Mouse (Mus musculus) neural tube, embryonic 14.5 days (tissue): Measurements from ENCODE around the gene Mdm4. TPM values are rescaled to one million over a fixed set of nuclear protein-coding genes. Genes with fewer than 3 reads are reported as not detected.

Experiments used
- ATAC-seq: fragments of 200-750 bp; cut with Nextera tagmentation; 2 replicates; pipeline ENCODE4 v1.8.0; 2017; ENCODE audit warnings: low read depth, mild to moderate bottlenecking, moderate TSS enrichment, moderate library complexity
- H3K27ac ChIP-seq: fragments of 300-500 bp; sonication (generic); 2 replicates; pipeline ENCODE4 v1.5.1; 2014; ENCODE audit warnings: low read depth, mild to moderate bottlenecking, control low read depth, low read length, moderate library complexity, mixed read lengths
- H3K27me3 ChIP-seq: fragments of 300-500 bp; sonication (generic); 2 replicates; pipeline ENCODE4 v1.6.1; 2014; ENCODE audit warnings: low read length; ENCODE audit not compliant: control insufficient read depth, insufficient read depth
- H3K36me3 ChIP-seq: fragments of 300-500 bp; sonication (generic); 2 replicates; pipeline ENCODE4 v1.6.1; 2014; ENCODE audit warnings: low read length, mixed read lengths; ENCODE audit not compliant: control insufficient read depth, insufficient read depth
- H3K4me1 ChIP-seq: fragments of 300-500 bp; sonication (generic); 2 replicates; pipeline ENCODE4 v1.6.1; 2014; ENCODE audit warnings: low read length; ENCODE audit not compliant: control insufficient read depth, insufficient read depth
- H3K4me2 ChIP-seq: fragments of 300-500 bp; sonication (generic); 2 replicates; pipeline ENCODE4 v1.6.1; 2014; ENCODE audit warnings: mild to moderate bottlenecking, low read depth, low read length, control low read depth
- H3K4me3 ChIP-seq: fragments of 300-500 bp; sonication (generic); 2 replicates; pipeline ENCODE4 v1.5.1; 2014; ENCODE audit warnings: low read depth, low read length, control low read depth, mixed read lengths
- H3K9ac ChIP-seq: fragments of 300-500 bp; sonication (generic); replicated peaks from 2 replicates; pipeline ENCODE4 v1.6.1; 2014; ENCODE audit warnings: low read depth, mild to moderate bottlenecking, control low read depth, low read length, mixed read lengths
- H3K9me3 ChIP-seq: fragments of 300-500 bp; sonication (generic); 2 replicates; pipeline ENCODE4 v1.6.1; 2016; ENCODE audit warnings: low read length; ENCODE audit not compliant: control insufficient read depth
- WGBS: fragments of 180-500 bp; shearing (Covaris S2); extraction: QIAGEN DNeasy Blood & Tissue Kit; methylation state at CpG from one replicate; pipeline ENCODE4 v1.1.7; 2014; 5-methylcytosine and 5-hydroxymethylcytosine counted together
- polyA plus RNA-seq: library from polyadenylated mRNA; unstranded; fragments of >200 nt; fragmentation: Nextera tagmentation; extraction: Ambion mirVana; gene quantifications from 2 replicates; pipeline ENCODE4 v1.2.1, GENCODE M21; 2014

Gene Mdm4
- polyA plus RNA-seq = 50.9 and 78.8 TPM in 2 replicates

- Histone ChIP-seq H3K4me1 (peaks cover 3% of the 10 kb centered on the region; the same call in 1 of the 2 replicates), H3K36me3 (no peaks in the 10 kb centered on the region), H3K9me3 (no peaks in the 10 kb centered on the region), H3K9ac (no peak within 1 kb of the TSS), H3K4me3 (no peak within 1 kb of the TSS), H3K27ac (no peak within 1 kb of the TSS), H3K4me2 (no peak within 1 kb of the TSS), H3K27me3 (no peaks in the 10 kb centered on the region)
- no peak for ATAC-seq
- 94% methylated on average over 5 of the region's 5 CpGs for WGBS
Measured at GRCm38 (mm10) chr1:133030461-133030860, at the start of gene Mdm4. TSS of gene Mdm4 (minus strand) at chr1:133030561.

- no peaks in the 10 kb centered on the region for H3K9me3 ChIP-seq
- H3K27me3 ChIP-seq = no peaks in the 10 kb centered on the region
- H3K27ac ChIP-seq = peak overlapping the region; percentile 80
- no peak overlapping the region for H3K9ac ChIP-seq
- WGBS = 17% methylated on average over 9 of the region's 9 CpGs
- H3K4me1 ChIP-seq = peaks cover 11% of the 10 kb centered on the region; the same call in 1 of the 2 replicates
- H3K4me2 ChIP-seq = no peak overlapping the region
- H3K36me3 ChIP-seq = peaks cover 26% of the 10 kb centered on the region
- H3K4me3 ChIP-seq = no peak overlapping the region
- peak; percentile 59 for ATAC-seq
Measured at GRCm38 (mm10) chr1:133080079-133080561, 49.8 kb upstream of the Mdm4 start.

GRCm38 (mm10) chr1:133079509-133079908 lies 49.1 kb upstream of the Mdm4 start:
- Histone ChIP-seq H3K36me3 (peaks cover 31% of the 10 kb centered on the region), H3K4me1 (peaks cover 11% of the 10 kb centered on the region; the same call in 1 of the 2 replicates), H3K9ac (no peak overlapping the region), H3K4me3 (no peak overlapping the region), H3K27ac (peak overlapping the region; percentile 80), H3K4me2 (no peak overlapping the region), H3K27me3 (no peaks in the 10 kb centered on the region), H3K9me3 (no peaks in the 10 kb centered on the region)
- 32% methylated on average over 7 of the region's 7 CpGs for WGBS
- ATAC-seq = peak; percentile 59

- no peaks in the 10 kb centered on the region for H3K27me3 ChIP-seq
- no peak overlapping the region for H3K4me2 ChIP-seq
- peaks cover 32% of the 10 kb centered on the region for H3K36me3 ChIP-seq
- H3K4me1 ChIP-seq = peaks cover 11% of the 10 kb centered on the region; the same call in 1 of the 2 replicates
- no peaks in the 10 kb centered on the region for H3K9me3 ChIP-seq
- WGBS = 36% methylated on average over 1 of the region's 1 CpGs
- no peak overlapping the region for H3K27ac ChIP-seq
- no peak for ATAC-seq
- no peak overlapping the region for H3K4me3 ChIP-seq
- H3K9ac ChIP-seq = no peak overlapping the region
Measured at GRCm38 (mm10) chr1:133078338-133078727, 48.0 kb upstream of the Mdm4 start.

GRCm38 (mm10) chr1:133077606-133078337 lies 47.4 kb upstream of the Mdm4 start:
- H3K27ac ChIP-seq = no peak overlapping the region
- peaks cover 31% of the 10 kb centered on the region for H3K36me3 ChIP-seq
- no peak overlapping the region for H3K4me2 ChIP-seq
- no peak overlapping the region for H3K9ac ChIP-seq
- H3K9me3 ChIP-seq = no peaks in the 10 kb centered on the region
- H3K4me1 ChIP-seq = peaks cover 11% of the 10 kb centered on the region; the same call in 1 of the 2 replicates
- no peak overlapping the region for H3K4me3 ChIP-seq
- no peaks in the 10 kb centered on the region for H3K27me3 ChIP-seq
- WGBS = 56% methylated on average over 12 of the region's 12 CpGs
- no peak for ATAC-seq

GRCm38 (mm10) chr1:133076681-133077514 lies 46.5 kb upstream of the Mdm4 start:
- Histone ChIP-seq H3K36me3 (peaks cover 26% of the 10 kb centered on the region), H3K4me1 (peaks cover 13% of the 10 kb centered on the region; the same call in 1 of the 2 replicates)
- no peak for ATAC-seq

GRCm38 (mm10) chr1:133075651-133076400 lies 45.5 kb upstream of the Mdm4 start:
- no peaks in the 10 kb centered on the region for H3K9me3 ChIP-seq
- no peak for ATAC-seq
- peaks cover 14% of the 10 kb centered on the region; the same call in 1 of the 2 replicates for H3K4me1 ChIP-seq
- peaks cover 19% of the 10 kb centered on the region for H3K36me3 ChIP-seq
- no peak overlapping the region for H3K27ac ChIP-seq
- no peaks in the 10 kb centered on the region for H3K27me3 ChIP-seq
- WGBS = 83% methylated on average over 6 of the region's 6 CpGs
- H3K4me3 ChIP-seq = no peak overlapping the region
- no peak overlapping the region for H3K4me2 ChIP-seq
- H3K9ac ChIP-seq = no peak overlapping the region

More at GRCm38 (mm10) chr1:133076681-133077514, 46.5 kb upstream of the Mdm4 start:
- H3K9ac ChIP-seq = no peak overlapping the region
- WGBS = 35% methylated on average over 20 of the region's 20 CpGs
- no peak overlapping the region for H3K27ac ChIP-seq
- no peak overlapping the region for H3K4me3 ChIP-seq
- H3K4me2 ChIP-seq = no peak overlapping the region
- no peaks in the 10 kb centered on the region for H3K27me3 ChIP-seq
- no peaks in the 10 kb centered on the region for H3K9me3 ChIP-seq

GRCm38 (mm10) chr1:133074541-133074940 lies 44.2 kb upstream of the Mdm4 start:
- Histone ChIP-seq H3K36me3 (peaks cover 16% of the 10 kb centered on the region), H3K27me3 (no peaks in the 10 kb centered on the region), H3K27ac (no peak overlapping the region), H3K4me1 (peaks cover 8% of the 10 kb centered on the region; the same call in 1 of the 2 replicates), H3K9me3 (no peaks in the 10 kb centered on the region), H3K4me3 (no peak overlapping the region), H3K4me2 (no peak overlapping the region), H3K9ac (no peak overlapping the region)
- ATAC-seq = no peak
- 93% methylated on average over 13 of the region's 13 CpGs for WGBS
